Mouse (Mus musculus) frontal cortex, postnatal 25 days (tissue): ENCODE measurements around the gene Tom1l2.

Experiments used
- DNase-seq, 2 experiments: peaks; one replicate each; pipeline ENCODE4 v3.0.0; 2022; ENCODE audit warnings: low spot score in 2 of 2

The Tom1l2 gene

GRCm38 (mm10) chr11:60306834-60307233 is 45.9 kb downstream of the Tom1l2 start:
- DNase-seq = no peak

- no peak for DNase-seq
Measured at GRCm38 (mm10) chr11:60305611-60306010, 47.1 kb downstream of the Tom1l2 start.

GRCm38 (mm10) chr11:60303497-60303896 is 49.2 kb downstream of the Tom1l2 start:
- no peak for DNase-seq

- DNase-seq = no peak
Measured at GRCm38 (mm10) chr11:60302354-60303083, 50.2 kb downstream of the Tom1l2 start.

GRCm38 (mm10) chr11:60301588-60302208 is 51.0 kb downstream of the Tom1l2 start:
- DNase-seq = no peak

- DNase-seq = no peak
Measured at GRCm38 (mm10) chr11:60300318-60300717, 52.4 kb downstream of the Tom1l2 start.

- no peak for DNase-seq
Measured at GRCm38 (mm10) chr11:60297772-60298171, 54.9 kb downstream of the Tom1l2 start.

GRCm38 (mm10) chr11:60294630-60295313 is 57.9 kb downstream of the Tom1l2 start:
- no peak for DNase-seq

GRCm38 (mm10) chr11:60293683-60294629 is 58.7 kb downstream of the Tom1l2 start:
- no peak for DNase-seq

GRCm38 (mm10) chr11:60292718-60293117 is 60.0 kb downstream of the Tom1l2 start:
- no peak for DNase-seq

- DNase-seq = no peak
Measured at GRCm38 (mm10) chr11:60288980-60289379, 63.7 kb downstream of the Tom1l2 start.

GRCm38 (mm10) chr11:60286311-60286710 is 66.4 kb downstream of the Tom1l2 start:
- no peak for DNase-seq

GRCm38 (mm10) chr11:60280429-60281414 is 72.0 kb downstream of the Tom1l2 start:
- DNase-seq = no peak

GRCm38 (mm10) chr11:60279483-60279882 is 73.2 kb downstream of the Tom1l2 start:
- no peak for DNase-seq

GRCm38 (mm10) chr11:60277771-60278170 is 74.9 kb downstream of the Tom1l2 start:
- DNase-seq = no peak

- DNase-seq = no peak
Measured at GRCm38 (mm10) chr11:60277164-60277740, 75.5 kb downstream of the Tom1l2 start.

GRCm38 (mm10) chr11:60276408-60277093 is 76.2 kb downstream of the Tom1l2 start:
- DNase-seq = no peak

- DNase-seq = no peak
Measured at GRCm38 (mm10) chr11:60273273-60273805, 79.4 kb downstream of the Tom1l2 start.

- DNase-seq = no peak
Measured at GRCm38 (mm10) chr11:60268563-60268962, 84.1 kb downstream of the Tom1l2 start.
